Mouse (Mus musculus) neural tube, embryonic 11.5 days (tissue): ENCODE measurements around the gene Vpreb1. TPM values are rescaled to one million over a fixed set of nuclear protein-coding genes. Genes with fewer than 3 reads are reported as not detected.

Experiments used
- ATAC-seq: fragments of 200-750 bp; cut with Nextera tagmentation; 2 replicates; pipeline ENCODE4 v1.8.0; 2017; ENCODE audit warnings: moderate number of reproducible peaks, mild to moderate bottlenecking, moderate TSS enrichment, moderate library complexity; ENCODE audit not compliant: insufficient read depth, low FRiP score, low TSS enrichment
- DNase-seq: peaks from one replicate; pipeline ENCODE4 v3.0.0-alpha.2; 2015; ENCODE audit warnings: low spot score
- H3K27ac ChIP-seq: fragments of 300-500 bp; sonication (generic); 2 replicates; pipeline ENCODE4 v1.5.1; 2014; ENCODE audit warnings: low read depth, mild to moderate bottlenecking, low read length
- H3K27me3 ChIP-seq: fragments of 300-500 bp; sonication (generic); 2 replicates; pipeline ENCODE4 v1.6.1; 2014; ENCODE audit warnings: mild to moderate bottlenecking, low read length, mixed read lengths; ENCODE audit not compliant: control insufficient read depth, insufficient read depth
- H3K36me3 ChIP-seq: fragments of 300-500 bp; sonication (generic); 2 replicates; pipeline ENCODE4 v1.6.1; 2014; ENCODE audit warnings: mild to moderate bottlenecking, low read length, moderate library complexity, mixed read lengths; ENCODE audit not compliant: control insufficient read depth, insufficient read depth
- H3K4me1 ChIP-seq: fragments of 300-500 bp; sonication (generic); 2 replicates; pipeline ENCODE4 v1.6.1; 2014; ENCODE audit warnings: low read length, mixed read lengths; ENCODE audit not compliant: control insufficient read depth, insufficient read depth
- H3K4me2 ChIP-seq: fragments of 300-500 bp; sonication (generic); 2 replicates; pipeline ENCODE4 v1.6.1; 2014; ENCODE audit warnings: low read depth, mild to moderate bottlenecking, moderate library complexity
- H3K4me3 ChIP-seq: fragments of 300-500 bp; sonication (generic); 2 replicates; pipeline ENCODE4 v1.5.1; 2014; ENCODE audit warnings: low read depth, low read length
- H3K9ac ChIP-seq: fragments of 300-500 bp; sonication (generic); 2 replicates; pipeline ENCODE4 v1.6.1; 2014; ENCODE audit warnings: mild to moderate bottlenecking, low read length
- H3K9me3 ChIP-seq: fragments of 300-500 bp; sonication (generic); 2 replicates; pipeline ENCODE4 v1.6.1; 2016; ENCODE audit warnings: low read length; ENCODE audit not compliant: control insufficient read depth
- WGBS: fragments of 180-500 bp; shearing (Covaris S2); extraction: QIAGEN DNeasy Blood & Tissue Kit; methylation state at CpG from one replicate; pipeline ENCODE4 v1.1.7; 2014; 5-methylcytosine and 5-hydroxymethylcytosine counted together
- polyA plus RNA-seq: library from polyadenylated mRNA; unstranded; fragments of >200 nt; fragmentation: Nextera tagmentation; extraction: Ambion mirVana; gene quantifications from 2 replicates; pipeline ENCODE4 v1.2.1, GENCODE M21; 2014

The Vpreb1 gene
- polyA plus RNA-seq, 1 experiment from 2014 or later, result 1.7 TPM

DNA sequence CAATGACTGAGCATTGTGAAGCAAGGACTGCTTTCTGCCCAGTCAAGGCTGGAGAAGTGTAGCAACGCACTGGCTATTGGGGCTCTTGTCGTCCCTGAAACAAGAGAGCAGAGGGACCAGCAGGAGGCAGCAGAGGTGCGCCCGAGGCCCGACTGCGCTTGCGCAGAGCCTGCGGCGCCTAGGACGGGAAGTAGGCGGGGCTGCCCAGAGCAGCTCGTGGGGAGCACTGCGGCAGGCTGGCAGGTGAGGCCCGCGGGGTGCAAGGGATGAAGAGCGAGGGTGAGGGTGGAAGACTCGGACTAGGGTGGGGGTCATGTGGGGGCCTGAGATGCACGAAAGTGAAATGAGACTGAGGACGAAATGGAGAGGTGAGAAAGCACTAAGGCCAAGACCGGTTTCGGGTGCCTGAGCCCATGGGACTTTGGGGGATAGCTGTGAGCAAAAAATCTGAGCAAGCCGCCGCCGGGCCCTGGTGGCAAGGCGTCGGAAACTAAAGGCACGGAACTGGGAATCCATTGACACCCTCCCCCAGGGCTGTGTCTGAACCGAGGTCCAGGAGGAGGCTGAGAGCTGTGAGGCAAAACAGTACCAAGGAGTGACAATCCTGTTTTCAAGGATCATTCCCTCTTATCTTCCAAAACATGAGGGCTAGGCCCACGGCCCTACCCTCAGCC lies 25.9 kb upstream of the Vpreb1 start, which contains the start of gene Ppm1f:
TSS of gene Ppm1f (plus strand) at position 88 of the 674 bp plus-strand sequence.
- Histone ChIP-seq H3K4me2 (peak within 1 kb of the TSS; percentile 69), H3K9me3 (no peaks in the 10 kb centered on the region), H3K9ac (peak within 1 kb of the TSS; percentile 53), H3K27me3 (no peaks in the 10 kb centered on the region), H3K4me1 (no peaks in the 10 kb centered on the region), H3K4me3 (peak within 1 kb of the TSS; percentile 41), H3K27ac (no peak within 1 kb of the TSS), H3K36me3 (no peaks in the 10 kb centered on the region)
- ATAC-seq (peak; percentile 90), DNase-seq (peak; percentile 97)
- under 1% methylated on average over 29 of the region's 29 CpGs for WGBS

GRCm38 (mm10) chr16:16896015-16896381 lies 25.4 kb upstream of the Vpreb1 start:
- DNase-seq (no peak), ATAC-seq (peak; percentile 79; the same call in 1 of the 2 replicates)
- no peaks in the 10 kb centered on the region for H3K4me1 ChIP-seq
- H3K27ac ChIP-seq, result no peak overlapping the region
- H3K27me3 ChIP-seq, result no peaks in the 10 kb centered on the region
- H3K4me2 ChIP-seq, result no peak overlapping the region; the same call in 1 of the 2 replicates
- H3K4me3 ChIP-seq, result no peak overlapping the region
- H3K9ac ChIP-seq, result peak overlapping the region; percentile 53
- H3K36me3 ChIP-seq, result no peaks in the 10 kb centered on the region; the same call in none of the 2 replicates
- WGBS, result 24% methylated on average over 4 of the region's 4 CpGs
- no peaks in the 10 kb centered on the region for H3K9me3 ChIP-seq

- no peak for ATAC-seq
- H3K36me3 ChIP-seq, result peaks cover 6% of the 10 kb centered on the region
Measured at GRCm38 (mm10) chr16:16892366-16892765, 21.7 kb upstream of the Vpreb1 start.

GRCm38 (mm10) chr16:16888341-16888740 lies 17.7 kb upstream of the Vpreb1 start:
- H3K9me3 ChIP-seq, result no peaks in the 10 kb centered on the region
- no peak overlapping the region for H3K9ac ChIP-seq
- H3K4me2 ChIP-seq, result no peak overlapping the region
- peaks cover 17% of the 10 kb centered on the region for H3K36me3 ChIP-seq
- WGBS, result 97% methylated on average over 1 of the region's 1 CpGs
- no peak overlapping the region for H3K4me3 ChIP-seq
- H3K4me1 ChIP-seq, result no peaks in the 10 kb centered on the region
- no peaks in the 10 kb centered on the region for H3K27me3 ChIP-seq
- H3K27ac ChIP-seq, result no peak overlapping the region
- DNase-seq, result no peak
- ATAC-seq, result no peak

More at GRCm38 (mm10) chr16:16892366-16892765, 21.7 kb upstream of the Vpreb1 start:
- DNase-seq, result no peak
- 96% methylated on average over 7 of the region's 7 CpGs for WGBS
- no peak overlapping the region for H3K4me2 ChIP-seq
- no peak overlapping the region for H3K9ac ChIP-seq
- no peaks in the 10 kb centered on the region for H3K27me3 ChIP-seq
- no peaks in the 10 kb centered on the region for H3K9me3 ChIP-seq
- no peak overlapping the region for H3K27ac ChIP-seq
- no peaks in the 10 kb centered on the region for H3K4me1 ChIP-seq
- no peak overlapping the region for H3K4me3 ChIP-seq

- Histone ChIP-seq H3K4me3 (no peak overlapping the region), H3K9me3 (no peaks in the 10 kb centered on the region), H3K4me1 (no peaks in the 10 kb centered on the region), H3K27ac (no peak overlapping the region), H3K36me3 (peaks cover 21% of the 10 kb centered on the region), H3K27me3 (no peaks in the 10 kb centered on the region), H3K9ac (no peak overlapping the region), H3K4me2 (no peak overlapping the region)
- WGBS, result 93% methylated on average over 5 of the region's 5 CpGs
- DNase-seq, result no peak
- no peak for ATAC-seq
Measured at GRCm38 (mm10) chr16:16879025-16879424, 8.4 kb upstream of the Vpreb1 start.

- ATAC-seq (peak; percentile 54), DNase-seq (no peak)
- H3K4me1 ChIP-seq, result no peaks in the 10 kb centered on the region; the same call in 1 of the 2 replicates
- H3K27me3 ChIP-seq, result no peaks in the 10 kb centered on the region
- peak overlapping the region; percentile 81; the same call in 1 of the 2 replicates for H3K9ac ChIP-seq
- H3K4me2 ChIP-seq, result peak overlapping the region; percentile 49
- no peaks in the 10 kb centered on the region; the same call in 1 of the 2 replicates for H3K36me3 ChIP-seq
- WGBS, result 42% methylated on average over 7 of the region's 7 CpGs
- H3K4me3 ChIP-seq, result peak overlapping the region; percentile 72
- H3K27ac ChIP-seq, result no peak overlapping the region
- no peaks in the 10 kb centered on the region for H3K9me3 ChIP-seq
Measured at GRCm38 (mm10) chr16:16870241-16870616, 414 bp downstream of the Vpreb1 start.

- H3K4me3 ChIP-seq, result no peak overlapping the region
- no peaks in the 10 kb centered on the region for H3K9me3 ChIP-seq
- H3K27me3 ChIP-seq, result no peaks in the 10 kb centered on the region
- no peaks in the 10 kb centered on the region for H3K36me3 ChIP-seq
- no peak overlapping the region for H3K9ac ChIP-seq
- 64% methylated on average over 4 of the region's 5 CpGs for WGBS
- DNase-seq, result no peak
- H3K4me2 ChIP-seq, result no peak overlapping the region
- no peak overlapping the region for H3K27ac ChIP-seq
- no peaks in the 10 kb centered on the region for H3K4me1 ChIP-seq
- ATAC-seq, result no peak
Measured at GRCm38 (mm10) chr16:16865696-16866561, 4.7 kb downstream of the Vpreb1 start.

GRCm38 (mm10) chr16:16865217-16865616 lies 5.4 kb downstream of the Vpreb1 start:
- Histone ChIP-seq H3K27me3 (no peaks in the 10 kb centered on the region), H3K4me1 (no peaks in the 10 kb centered on the region), H3K4me2 (no peak overlapping the region), H3K27ac (no peak overlapping the region), H3K36me3 (no peaks in the 10 kb centered on the region), H3K9ac (no peak overlapping the region), H3K9me3 (no peaks in the 10 kb centered on the region), H3K4me3 (no peak overlapping the region)
- DNase-seq, result no peak
- no peak for ATAC-seq
